Mouse (Mus musculus): ENCODE measurements at regions not wholly inside any gene's neighbourhood (a gene's known extent, or its start where the extent isn't known, plus 50 kb on each side); places are given as distances from the start of the nearest gene placed in this dataset.

- H3K9ac ChIP-seq (replicated peaks), result no peak overlapping the region
- H3K27ac ChIP-seq (ENCODE audit: low read depth), result no peak overlapping the region
- ATAC-seq (no peak), DNase-seq (no peak)
- no peaks in the 10 kb centered on the region for H3K36me3 ChIP-seq (replicated peaks; ENCODE audit: insufficient read depth, low read length)
- TF ChIP-seq CTCF (IDR thresholded peaks at IDR 0.05; ENCODE audit: low read depth) (no peak), EP300 (IDR thresholded peaks at IDR 0.05; ENCODE audit: low read depth) (no peak)
- H3K4me3 ChIP-seq (ENCODE audit: low read depth, low read length), result no peak overlapping the region
- WGBS (ENCODE audit: insufficient replicate concordance), result 77% methylated on average over 4 of the region's 4 CpGs
- no peaks in the 10 kb centered on the region for H3K9me3 ChIP-seq (ENCODE audit: low read length)
- H3K4me1 ChIP-seq (ENCODE audit: insufficient read depth), result no peaks in the 10 kb centered on the region
- no peak overlapping the region for H3K4me2 ChIP-seq (ENCODE audit: low read depth, low read length)
- no peaks in the 10 kb centered on the region for H3K27me3 ChIP-seq (ENCODE audit: insufficient read depth, low read length)
Observed at GRCm38 (mm10) chr1:165071831-165072491, 88.6 kb downstream of the Tbx19 start.

GRCm38 (mm10) chr1:165064981-165065380 is 95.6 kb downstream of the Tbx19 start:
- DNase-seq, result no peak
- 77% methylated on average over 5 of the region's 5 CpGs for WGBS (ENCODE audit: insufficient replicate concordance)
- Histone ChIP-seq H3K9ac (replicated peaks) (no peak overlapping the region), H3K4me3 (ENCODE audit: low read depth, low read length) (no peak overlapping the region), H3K36me3 (replicated peaks; ENCODE audit: insufficient read depth, low read length) (no peaks in the 10 kb centered on the region), H3K4me2 (ENCODE audit: low read depth, low read length) (no peak overlapping the region), H3K4me1 (ENCODE audit: insufficient read depth) (no peaks in the 10 kb centered on the region), H3K27ac (ENCODE audit: low read depth) (no peak overlapping the region), H3K27me3 (ENCODE audit: insufficient read depth, low read length) (no peaks in the 10 kb centered on the region), H3K9me3 (ENCODE audit: low read length) (no peaks in the 10 kb centered on the region)
- TF ChIP-seq CTCF (IDR thresholded peaks at IDR 0.05; ENCODE audit: low read depth) (no peak), EP300 (IDR thresholded peaks at IDR 0.05; ENCODE audit: low read depth) (no peak)
- ATAC-seq, result no peak

DNA sequence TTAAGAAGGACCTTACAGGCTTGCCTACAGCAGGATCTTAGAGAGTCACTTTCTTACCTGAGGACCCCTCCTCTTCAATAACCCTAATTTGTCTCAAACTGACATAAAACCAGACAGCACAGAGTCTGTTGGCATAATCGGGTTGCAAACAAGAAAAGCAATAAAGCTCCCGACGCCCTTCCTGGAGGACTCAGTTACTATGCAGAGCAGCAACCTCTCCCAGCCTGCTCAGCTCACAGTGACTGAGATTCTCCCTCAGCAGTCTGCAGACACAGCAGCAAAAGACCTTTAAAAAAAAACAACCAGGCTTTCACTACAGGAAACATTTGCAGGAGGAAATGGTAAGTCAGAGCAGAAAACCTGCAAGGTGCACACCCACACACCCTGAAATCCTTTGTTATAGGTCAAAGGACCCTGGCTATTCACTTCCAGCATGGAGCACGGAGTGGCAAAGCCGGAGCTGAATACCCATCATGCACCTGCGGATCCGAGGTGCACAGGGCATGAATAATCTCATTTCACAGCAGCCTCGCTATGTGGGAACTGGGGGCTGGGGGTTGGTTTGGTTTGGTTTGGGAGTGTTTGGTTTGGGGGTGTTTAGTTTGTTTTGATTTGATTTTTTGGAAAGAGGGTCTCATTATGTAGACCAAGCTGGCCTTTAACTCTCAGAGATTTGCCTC is 97.6 kb downstream of the Tbx19 start:
- H3K9ac ChIP-seq (replicated peaks), result no peak overlapping the region
- H3K4me1 ChIP-seq (ENCODE audit: insufficient read depth), result no peaks in the 10 kb centered on the region
- no peak overlapping the region for H3K27ac ChIP-seq (ENCODE audit: low read depth)
- no peaks in the 10 kb centered on the region for H3K27me3 ChIP-seq (ENCODE audit: insufficient read depth, low read length)
- no peak for ATAC-seq
- H3K4me3 ChIP-seq (ENCODE audit: low read depth, low read length), result no peak overlapping the region
- no peaks in the 10 kb centered on the region for H3K36me3 ChIP-seq (replicated peaks; ENCODE audit: insufficient read depth, low read length)
- TF ChIP-seq EP300 (IDR thresholded peaks at IDR 0.05; ENCODE audit: low read depth), result no peak
- no peak for TF ChIP-seq CTCF (IDR thresholded peaks at IDR 0.05; ENCODE audit: low read depth)
- no peak for DNase-seq
- no peak overlapping the region for H3K4me2 ChIP-seq (ENCODE audit: low read depth, low read length)
- 68% methylated on average over 8 of the region's 8 CpGs for WGBS (ENCODE audit: insufficient replicate concordance)
- H3K9me3 ChIP-seq (ENCODE audit: low read length), result no peaks in the 10 kb centered on the region

GRCm38 (mm10) chr1:165061420-165061819 is 99.2 kb downstream of the Tbx19 start:
- Histone ChIP-seq H3K27ac (ENCODE audit: low read depth) (no peak overlapping the region), H3K4me2 (ENCODE audit: low read depth, low read length) (no peak overlapping the region), H3K9me3 (ENCODE audit: low read length) (no peaks in the 10 kb centered on the region), H3K36me3 (replicated peaks; ENCODE audit: insufficient read depth, low read length) (no peaks in the 10 kb centered on the region), H3K4me3 (ENCODE audit: low read depth, low read length) (no peak overlapping the region), H3K27me3 (ENCODE audit: insufficient read depth, low read length) (no peaks in the 10 kb centered on the region), H3K9ac (replicated peaks) (no peak overlapping the region), H3K4me1 (ENCODE audit: insufficient read depth) (no peaks in the 10 kb centered on the region)
- ATAC-seq (no peak), DNase-seq (no peak)
- WGBS (ENCODE audit: insufficient replicate concordance), result 62% methylated on average over 3 of the region's 3 CpGs
- TF ChIP-seq CTCF (IDR thresholded peaks at IDR 0.05; ENCODE audit: low read depth) (no peak), EP300 (IDR thresholded peaks at IDR 0.05; ENCODE audit: low read depth) (no peak)

- DNase-seq (no peak), ATAC-seq (no peak)
- Histone ChIP-seq H3K27ac (ENCODE audit: low read depth) (no peak overlapping the region), H3K9ac (replicated peaks) (no peak overlapping the region), H3K36me3 (replicated peaks; ENCODE audit: insufficient read depth, low read length) (no peaks in the 10 kb centered on the region), H3K9me3 (ENCODE audit: low read length) (no peaks in the 10 kb centered on the region), H3K4me3 (ENCODE audit: low read depth, low read length) (no peak overlapping the region), H3K27me3 (ENCODE audit: insufficient read depth, low read length) (no peaks in the 10 kb centered on the region), H3K4me1 (ENCODE audit: insufficient read depth) (no peaks in the 10 kb centered on the region), H3K4me2 (ENCODE audit: low read depth, low read length) (no peak overlapping the region)
- TF ChIP-seq CTCF (IDR thresholded peaks at IDR 0.05; ENCODE audit: low read depth), result no peak
- no peak for TF ChIP-seq EP300 (IDR thresholded peaks at IDR 0.05; ENCODE audit: low read depth)
- 77% methylated on average over 6 of the region's 6 CpGs for WGBS (ENCODE audit: insufficient replicate concordance)
Observed at GRCm38 (mm10) chr1:165054245-165054644, 106.3 kb downstream of the Tbx19 start.

DNA sequence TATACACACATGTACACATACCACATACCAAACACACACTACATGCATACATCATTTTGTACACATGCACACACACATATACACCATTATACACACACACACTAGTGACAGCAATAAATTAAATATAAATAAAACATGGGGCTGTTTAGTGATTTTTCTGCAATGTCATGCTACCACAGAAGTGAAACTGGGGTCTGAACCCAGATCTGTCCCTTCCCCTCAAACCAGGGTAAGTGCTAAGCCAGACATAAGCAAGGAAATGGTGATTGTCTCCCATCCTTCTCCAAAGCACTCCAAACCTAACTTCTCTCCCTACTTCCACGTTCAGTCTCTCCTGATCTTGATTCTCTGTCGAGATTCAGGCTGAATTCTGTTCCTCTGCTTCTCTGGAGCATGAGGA is 109.3 kb downstream of the Tbx19 start:
- H3K9ac ChIP-seq (replicated peaks), result no peak overlapping the region
- ATAC-seq (no peak), DNase-seq (no peak)
- H3K9me3 ChIP-seq (ENCODE audit: low read length), result no peaks in the 10 kb centered on the region
- H3K4me3 ChIP-seq (ENCODE audit: low read depth, low read length), result no peak overlapping the region
- no peak overlapping the region for H3K4me2 ChIP-seq (ENCODE audit: low read depth, low read length)
- H3K27ac ChIP-seq (ENCODE audit: low read depth), result no peak overlapping the region
- H3K36me3 ChIP-seq (replicated peaks; ENCODE audit: insufficient read depth, low read length), result no peaks in the 10 kb centered on the region
- 36% methylated on average over 2 of the region's 2 CpGs for WGBS (ENCODE audit: insufficient replicate concordance)
- H3K27me3 ChIP-seq (ENCODE audit: insufficient read depth, low read length), result no peaks in the 10 kb centered on the region
- H3K4me1 ChIP-seq (ENCODE audit: insufficient read depth), result no peaks in the 10 kb centered on the region
- no peak for TF ChIP-seq EP300 (IDR thresholded peaks at IDR 0.05; ENCODE audit: low read depth)

All from liver, postnatal 0 days (tissue).